Mouse (Mus musculus): ENCODE measurements at regions not wholly inside any gene's neighbourhood (a gene's known extent, or its start where the extent isn't known, plus 50 kb on each side); places are given as distances from the start of the nearest gene placed in this dataset.

DNA sequence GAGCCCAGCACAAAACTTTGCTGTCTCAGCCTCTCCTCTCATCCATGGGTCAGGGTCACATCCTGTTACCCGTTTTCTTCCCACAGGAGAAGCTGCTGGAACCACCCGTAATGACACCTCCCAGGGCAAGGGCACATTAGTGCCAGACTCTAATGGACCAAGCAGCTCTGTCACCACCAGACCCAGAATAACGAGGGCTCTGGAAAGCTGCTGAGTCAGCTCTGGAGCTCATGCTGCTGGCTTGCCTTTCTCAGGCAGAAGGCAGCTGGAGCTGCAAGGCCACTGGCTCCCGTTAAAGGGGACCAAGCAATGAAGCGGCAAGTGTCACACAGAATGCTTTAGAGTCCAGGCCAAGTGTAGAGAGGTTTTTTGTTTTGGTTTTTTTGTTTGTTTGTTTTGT, 268.9 kb downstream of the Ptpru start:
- DNase-seq (ENCODE audit: inconsistent ontology term): no peak

DNA sequence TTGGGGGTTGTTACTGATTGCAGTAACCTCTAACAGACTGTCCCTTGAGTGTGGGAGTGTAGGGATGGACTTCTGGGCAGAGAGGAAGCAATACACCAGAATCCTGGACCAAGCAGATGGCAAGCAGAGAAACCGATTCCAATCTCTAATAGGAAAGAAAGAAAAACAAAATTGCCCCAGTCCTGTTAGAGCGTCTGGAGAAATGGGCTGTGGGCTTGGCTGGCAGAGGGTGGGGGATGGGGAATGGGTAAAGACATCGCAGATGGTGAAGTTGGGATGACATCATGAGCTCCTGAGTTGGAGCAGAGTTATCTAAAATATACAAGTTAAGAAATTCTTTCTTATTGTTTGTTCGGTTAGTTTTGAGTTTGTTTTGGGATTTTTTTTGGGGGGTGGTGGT, 260.5 kb downstream of the Ptpru start:
- DNase-seq (ENCODE audit: inconsistent ontology term): no peak

DNA sequence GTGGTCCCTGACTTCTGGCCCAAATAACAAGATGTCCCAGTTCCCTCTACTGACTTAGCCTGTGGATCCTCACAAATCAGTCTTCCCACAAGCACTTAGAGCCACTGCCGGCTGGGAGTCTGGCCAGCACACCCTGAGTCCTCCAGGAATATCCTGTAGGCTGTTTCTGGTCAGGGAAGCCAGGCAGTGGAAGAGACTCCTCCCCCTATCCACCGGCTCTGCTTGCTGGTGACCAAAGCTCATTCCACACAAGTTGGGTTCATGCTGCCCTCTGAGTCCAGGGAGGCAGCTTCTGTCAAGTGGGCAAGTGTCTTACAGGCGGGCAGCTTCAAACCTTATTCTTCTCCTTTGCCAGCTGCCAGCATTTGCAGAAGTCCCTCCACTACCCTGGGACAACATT, 252.1 kb downstream of the Ptpru start:
- no peak for DNase-seq (ENCODE audit: inconsistent ontology term)

DNA sequence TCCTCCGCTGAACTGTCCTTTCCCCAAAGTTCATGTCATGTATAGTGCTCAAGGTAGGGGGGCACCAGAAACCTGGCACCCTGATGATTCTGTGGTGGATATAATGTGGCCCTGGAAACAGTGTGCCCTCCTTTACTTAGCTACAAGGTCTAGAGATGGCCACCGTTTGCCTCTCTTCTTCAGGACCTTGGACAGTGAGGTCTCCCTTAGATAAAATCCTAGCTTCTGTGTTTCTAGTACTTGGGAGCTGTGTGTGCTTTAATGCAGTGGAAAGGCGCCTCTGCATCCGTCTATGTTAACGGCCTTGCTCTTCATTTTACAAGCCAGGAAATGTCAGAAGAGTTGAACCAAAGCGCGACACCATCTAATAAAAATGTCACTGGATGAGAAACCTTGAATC, 250.6 kb downstream of the Ptpru start:
- DNase-seq (ENCODE audit: inconsistent ontology term): no peak

DNA sequence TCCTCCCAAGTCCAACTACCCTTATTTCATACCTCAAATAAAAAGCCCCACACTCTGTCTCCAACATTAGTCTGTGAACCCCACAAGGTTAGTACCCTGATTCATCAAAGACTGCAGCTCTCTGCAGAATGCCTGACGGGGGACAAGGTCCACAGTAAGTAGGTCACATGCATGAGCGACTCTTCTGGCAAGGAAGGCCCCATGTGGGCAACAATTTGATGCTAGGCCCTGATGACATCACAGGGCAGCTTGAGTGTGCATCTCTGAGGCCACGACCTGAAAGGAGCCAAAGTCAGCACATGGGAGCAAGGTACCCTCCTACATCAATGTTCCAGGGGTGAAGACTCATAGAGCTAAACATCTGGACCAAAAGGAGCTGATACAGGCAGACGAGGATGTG, 248.0 kb downstream of the Ptpru start:
- no peak for DNase-seq (ENCODE audit: inconsistent ontology term)

DNA sequence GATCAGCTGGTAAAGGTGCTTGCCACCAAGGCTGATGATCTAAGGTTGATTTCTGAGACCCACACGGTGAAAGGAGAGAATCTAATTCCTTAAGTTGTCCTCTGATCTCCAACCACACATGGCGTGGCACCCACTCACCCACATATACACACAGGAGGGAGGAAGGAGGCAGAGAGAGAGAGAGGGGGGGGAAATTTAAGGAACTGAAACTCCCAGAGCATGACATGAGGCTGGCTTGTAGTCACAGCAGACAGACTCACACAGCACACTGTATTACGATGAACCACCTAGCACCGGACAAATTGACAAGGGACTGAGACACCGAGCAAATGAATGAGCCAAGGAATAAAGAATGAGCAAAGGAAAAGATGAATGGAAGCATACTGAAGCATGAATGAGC, 246.6 kb downstream of the Ptpru start:
- DNase-seq (ENCODE audit: inconsistent ontology term): no peak

DNA sequence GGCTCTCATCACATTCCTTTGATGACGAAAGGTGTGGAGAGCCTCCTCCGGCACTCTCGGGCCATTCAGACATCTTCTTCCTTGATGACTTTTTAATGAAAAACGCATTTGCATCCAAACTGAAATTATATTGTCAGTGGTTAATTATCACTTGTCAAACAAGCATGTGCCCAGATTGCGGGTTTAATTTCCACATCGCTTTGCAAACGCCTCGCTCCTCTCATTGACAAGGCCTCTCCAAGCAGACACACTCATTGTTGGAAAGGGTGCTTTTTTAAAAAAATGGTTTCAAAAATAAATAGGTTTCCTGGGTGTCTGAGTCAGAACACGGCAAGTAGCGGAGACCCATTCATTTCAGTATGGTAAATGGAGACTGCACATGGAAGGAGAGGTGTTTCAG, 240.1 kb downstream of the Ptpru start:
- DNase-seq (ENCODE audit: inconsistent ontology term): no peak

DNA sequence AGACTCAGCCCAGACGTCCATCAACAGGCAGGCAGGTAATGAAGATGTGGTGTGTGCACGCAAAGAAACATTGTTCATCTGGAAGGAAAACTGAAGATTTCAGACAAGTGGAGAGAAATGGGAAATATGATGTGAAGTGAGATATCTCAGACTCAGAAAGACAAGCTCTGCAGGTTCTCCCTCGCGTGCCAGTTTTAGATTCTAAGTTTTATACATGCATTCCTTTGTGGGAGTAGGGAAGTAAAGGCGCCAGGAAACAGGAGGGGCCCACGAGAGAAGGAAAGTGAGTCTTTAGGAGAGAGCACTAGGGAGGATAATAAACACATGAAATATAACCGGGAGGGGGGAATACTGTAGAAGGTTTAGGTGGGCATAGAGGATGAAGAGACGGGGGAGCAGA, 223.7 kb downstream of the Ptpru start:
- no peak for DNase-seq (ENCODE audit: inconsistent ontology term)

DNA sequence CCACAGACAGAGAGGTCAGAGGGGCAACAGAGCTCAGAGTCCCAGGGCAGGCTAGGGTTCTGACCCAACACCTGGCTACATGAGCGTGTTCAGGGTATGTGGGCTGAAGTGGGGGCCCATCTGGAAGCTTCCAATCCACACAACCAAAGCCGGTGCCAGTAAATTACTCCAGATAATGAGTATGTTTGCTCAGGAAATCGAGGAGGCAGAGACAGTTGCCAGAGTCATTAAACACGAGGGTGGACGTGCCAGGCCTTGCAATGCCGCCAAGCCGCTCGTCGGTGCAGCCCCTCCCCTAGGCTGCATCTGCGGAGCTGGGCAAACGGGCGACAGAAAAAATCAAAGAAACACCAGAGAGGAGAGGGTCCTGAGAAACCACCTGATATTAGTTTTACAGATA, 222.5 kb downstream of the Ptpru start:
- peak; percentile 10 for DNase-seq (ENCODE audit: inconsistent ontology term)

DNA sequence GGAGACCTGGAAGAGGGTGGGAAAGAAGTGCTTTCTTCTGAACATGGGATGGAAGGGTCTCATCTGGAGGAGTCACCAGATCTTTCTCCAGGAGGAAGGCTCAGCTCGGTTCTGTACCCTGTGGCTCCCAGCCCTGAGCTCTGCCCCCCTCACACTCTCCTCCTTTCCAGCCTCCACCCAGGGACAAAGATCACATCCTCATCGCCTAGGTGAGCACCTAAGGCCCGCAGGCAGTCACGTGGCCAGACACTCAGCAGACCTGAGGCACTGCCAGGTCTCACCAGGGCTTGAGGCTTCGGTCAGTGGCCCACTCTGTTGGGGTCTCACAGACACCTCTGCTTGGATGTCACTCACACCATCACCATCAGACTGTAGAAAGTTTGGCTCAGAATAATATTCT, 200.0 kb downstream of the Ptpru start:
- no peak for DNase-seq (ENCODE audit: inconsistent ontology term)

DNA sequence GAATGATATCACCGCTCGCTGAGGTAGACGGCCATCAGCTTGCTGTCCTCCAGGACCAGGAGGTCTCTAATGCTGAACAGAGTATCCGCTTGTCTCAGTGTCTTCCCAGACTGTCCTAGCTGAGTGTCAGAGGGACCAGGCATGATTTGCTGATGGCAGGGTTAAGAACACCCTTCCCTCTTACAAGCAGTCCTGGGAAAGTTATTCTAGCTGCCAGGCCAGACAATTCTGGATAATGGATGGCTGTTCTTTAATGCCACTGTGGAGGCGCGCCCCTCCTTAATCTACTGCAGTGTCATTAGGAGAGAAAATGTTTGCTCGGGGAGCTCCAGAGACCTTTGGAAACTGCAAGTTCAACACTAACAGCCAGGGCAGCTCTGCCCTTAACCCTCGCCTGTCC, 182.1 kb downstream of the Ptpru start:
- DNase-seq (ENCODE audit: inconsistent ontology term): no peak

DNA sequence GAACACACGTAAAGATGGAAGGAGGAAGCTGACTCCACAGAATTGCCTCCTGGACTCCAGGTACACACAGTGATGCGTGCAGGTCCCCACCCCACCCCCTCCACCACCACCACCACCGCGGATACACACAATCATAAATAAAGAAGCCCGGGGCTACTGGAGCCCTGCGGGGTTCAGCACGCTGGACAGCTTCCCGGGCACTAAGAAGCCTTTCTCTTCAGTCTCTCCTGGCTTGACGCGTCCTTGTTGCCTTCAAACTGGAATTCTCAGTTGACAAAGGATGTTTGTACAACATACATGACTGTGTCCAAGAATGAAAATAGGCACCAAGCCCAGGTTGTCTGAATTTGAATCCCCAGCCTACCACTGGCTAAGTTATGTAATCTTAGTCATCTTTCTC, 180.2 kb downstream of the Ptpru start:
- peak; percentile 32 for DNase-seq (ENCODE audit: inconsistent ontology term)

DNA sequence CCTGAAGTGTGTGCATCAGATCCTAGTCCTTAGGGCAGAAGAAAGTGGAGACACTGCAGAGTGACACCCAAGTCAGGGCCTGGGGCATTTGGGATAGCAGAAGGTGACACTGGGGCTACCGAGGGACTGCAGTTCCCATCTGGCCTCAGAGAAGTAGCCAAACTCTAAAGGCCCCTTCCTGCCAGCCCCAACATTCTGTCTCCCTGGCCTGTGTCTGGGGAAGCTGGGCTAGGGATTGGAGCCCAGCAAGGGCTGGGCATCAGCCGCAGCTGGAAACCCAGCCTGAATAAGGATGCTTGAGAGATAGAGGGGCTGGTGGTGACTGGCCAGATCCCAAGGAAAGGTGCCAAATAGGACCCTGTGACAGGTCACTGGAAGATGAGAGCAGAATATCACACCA, 177.2 kb downstream of the Ptpru start:
- DNase-seq (ENCODE audit: inconsistent ontology term): no peak

DNA sequence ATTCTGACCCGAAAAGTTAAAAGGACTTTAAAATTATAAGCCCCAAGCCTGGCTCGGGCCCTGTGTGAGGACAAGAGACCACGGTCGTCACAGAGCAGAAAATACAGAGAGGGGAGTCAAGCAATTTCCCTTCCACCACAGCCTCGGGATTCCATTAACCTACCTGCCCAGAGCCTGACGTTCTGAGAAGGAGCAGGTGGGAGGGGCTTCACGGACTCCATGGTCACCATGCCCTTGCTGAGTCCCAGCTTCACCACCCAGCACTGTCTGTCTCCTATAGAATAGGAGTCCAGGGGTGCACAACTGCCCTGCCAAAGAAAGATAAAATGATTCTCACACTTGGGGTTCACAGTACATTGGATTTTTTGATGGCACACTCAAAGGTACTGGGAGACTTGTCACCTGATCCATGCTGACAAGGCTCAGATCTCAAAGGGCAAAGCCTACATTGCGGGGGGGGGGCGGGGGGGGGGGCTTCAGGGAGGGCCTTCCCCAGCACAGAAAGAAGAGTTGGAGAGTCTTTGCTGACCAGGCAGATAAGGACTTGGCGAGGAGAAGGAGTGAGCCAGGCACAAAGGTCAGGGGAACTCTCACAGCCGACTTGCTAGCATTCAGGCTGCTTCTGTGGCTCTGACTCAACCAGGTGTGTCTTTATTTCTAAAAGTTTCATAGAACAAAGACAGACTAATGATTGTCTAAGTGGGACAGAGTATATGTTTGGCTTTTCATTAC, 166.1 kb downstream of the Ptpru start:
- no peak for DNase-seq (ENCODE audit: inconsistent ontology term)

DNA sequence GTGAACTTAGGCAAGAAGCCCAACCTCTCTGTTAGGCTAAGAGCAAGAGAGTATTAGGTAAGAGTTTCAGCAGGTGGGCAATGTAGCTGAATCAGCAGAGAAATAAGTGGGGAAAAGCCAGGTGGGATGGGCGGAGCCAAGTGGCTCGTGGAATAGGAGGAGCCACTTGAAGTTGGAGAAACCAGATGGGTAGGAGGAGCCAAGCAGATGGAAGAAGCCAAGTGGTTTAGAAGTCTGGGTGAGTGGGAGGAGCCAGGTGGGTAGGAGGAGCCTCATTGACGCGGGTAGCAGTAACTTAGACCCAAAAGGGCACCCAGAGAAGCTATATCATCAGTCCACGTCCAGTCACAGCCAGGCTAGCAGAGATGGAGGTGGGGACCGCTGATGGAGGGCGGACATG, 160.1 kb downstream of the Ptpru start:
- DNase-seq (ENCODE audit: inconsistent ontology term): no peak

DNA sequence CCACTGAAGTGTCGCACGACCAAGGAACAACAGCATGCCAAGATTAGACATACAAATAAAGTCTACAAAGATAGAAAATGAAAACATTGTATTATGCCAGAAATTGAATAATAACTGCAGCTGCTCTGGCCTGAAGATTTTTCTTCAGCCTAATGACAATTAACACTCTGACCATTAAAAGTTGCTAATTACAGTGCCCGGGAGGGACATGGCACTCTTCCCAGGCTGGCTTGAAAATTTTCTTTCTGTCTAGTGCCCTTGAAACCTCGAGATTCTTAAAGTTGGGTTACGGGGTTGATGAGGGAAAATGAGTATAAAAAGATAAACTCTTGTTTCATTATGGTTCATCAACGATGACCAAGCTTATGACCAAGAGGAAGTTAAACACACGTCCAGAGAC, 154.9 kb downstream of the Ptpru start:
- DNase-seq (ENCODE audit: inconsistent ontology term): peak; percentile 88

DNA sequence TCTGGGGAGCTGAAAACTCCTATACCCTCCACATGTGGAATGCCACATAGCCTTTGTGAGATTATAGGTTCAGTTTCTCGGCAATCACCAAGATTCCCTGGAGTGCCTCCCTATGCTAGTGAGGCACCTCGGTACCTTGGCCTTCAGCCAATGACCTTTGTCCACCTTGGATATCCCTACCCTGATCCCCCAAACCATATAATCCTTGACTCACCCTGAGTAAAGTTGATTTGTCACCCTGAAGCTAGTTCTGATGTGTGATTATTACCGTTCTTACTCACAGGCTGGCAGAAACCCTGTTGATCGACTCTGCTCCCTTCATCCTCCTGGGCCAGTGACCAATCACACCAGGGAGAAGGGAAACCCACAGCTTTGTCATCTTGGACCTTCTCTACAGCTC, 152.5 kb downstream of the Ptpru start:
- no peak for DNase-seq (ENCODE audit: inconsistent ontology term)

DNA sequence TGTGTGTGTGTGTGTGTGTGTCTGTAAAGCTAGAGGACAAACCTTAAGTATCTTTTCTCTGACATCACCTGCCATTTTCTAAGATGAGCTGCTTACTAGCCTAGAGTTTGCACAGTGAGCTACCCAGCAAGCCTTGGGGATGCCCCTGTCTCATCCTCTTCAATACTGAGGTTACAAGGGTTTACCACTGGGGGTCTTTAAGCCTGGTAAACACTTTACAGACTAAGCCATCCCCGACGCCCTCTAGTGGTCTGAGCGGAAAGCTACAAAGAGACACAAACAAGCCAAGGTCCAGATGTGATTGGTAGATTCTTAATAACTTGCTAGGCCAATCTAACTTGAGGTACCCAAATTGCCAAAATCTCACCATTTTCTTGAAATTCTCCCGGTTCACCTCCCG, 143.9 kb downstream of the Ptpru start:
- no peak for DNase-seq (ENCODE audit: inconsistent ontology term)

DNA sequence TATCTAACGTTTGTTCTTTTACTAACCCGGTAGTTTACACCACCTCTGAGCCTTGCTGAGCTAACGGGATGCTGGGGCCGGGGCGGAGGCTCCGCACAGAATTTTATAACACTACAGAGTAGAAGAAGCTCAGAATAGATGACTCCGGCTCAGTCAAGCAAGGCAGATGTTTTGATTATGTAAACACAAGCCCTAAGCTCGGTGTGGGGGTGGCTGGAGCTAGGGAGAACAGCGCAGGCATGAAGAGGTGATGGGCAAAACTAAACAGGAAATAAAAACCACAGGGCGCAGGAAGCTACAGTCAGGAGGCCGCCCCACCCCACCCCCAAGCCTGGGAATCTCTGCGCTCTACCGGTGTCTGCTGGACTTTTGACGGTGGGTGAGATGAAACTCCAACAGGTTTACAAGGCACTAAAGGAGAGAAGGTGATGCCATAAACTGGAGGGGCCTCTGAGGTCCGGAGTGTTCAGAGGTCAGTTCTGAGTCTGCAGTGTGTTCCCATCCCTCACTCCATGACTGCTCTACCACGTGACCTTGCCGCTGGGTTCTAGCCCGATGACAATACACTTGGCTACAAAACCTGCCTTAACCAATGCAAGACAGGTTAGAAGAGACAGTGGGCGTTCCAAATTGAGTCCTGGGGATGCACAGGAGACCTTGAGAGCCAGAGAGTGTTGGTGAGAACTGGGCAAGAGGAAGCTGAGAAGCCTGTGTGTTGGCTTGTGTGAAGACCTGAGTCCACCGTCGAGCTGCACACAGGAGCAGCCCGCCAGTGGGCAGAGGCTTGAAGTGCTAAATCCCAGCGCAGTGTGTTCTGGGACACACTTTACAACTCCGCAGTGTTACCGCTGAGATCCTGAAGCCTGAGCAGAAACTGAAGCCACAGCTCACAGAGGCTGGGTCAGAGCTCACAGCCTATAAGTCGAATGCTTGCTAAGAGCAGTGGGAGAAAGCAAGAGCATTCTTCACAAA, 141.9 kb downstream of the Ptpru start:
- no peak for DNase-seq (ENCODE audit: inconsistent ontology term)

All from Muller cell, postnatal 12 days (primary cell).